Mouse (Mus musculus): ENCODE measurements around the gene Magi2.

Gene Magi2

GRCm38 (mm10) chr5:20362154-20362553 is 1135.3 kb downstream of the Magi2 start:
- DNase-seq (ENCODE audit: low spot score in 2 of 2): no peak

GRCm38 (mm10) chr5:20363216-20363615 is 1136.4 kb downstream of the Magi2 start:
- DNase-seq (ENCODE audit: low spot score in 2 of 2): no peak

- DNase-seq (ENCODE audit: low spot score in 2 of 2): no peak
Observed at GRCm38 (mm10) chr5:20373586-20373985, 1146.8 kb downstream of the Magi2 start.

GRCm38 (mm10) chr5:20378071-20378800 is 1151.4 kb downstream of the Magi2 start:
- no peak for DNase-seq (ENCODE audit: low spot score in 2 of 2)

GRCm38 (mm10) chr5:20404533-20404932 is 1177.7 kb downstream of the Magi2 start:
- DNase-seq (ENCODE audit: low spot score in 2 of 2): no peak

GRCm38 (mm10) chr5:20406626-20407025 is 1179.8 kb downstream of the Magi2 start:
- DNase-seq (ENCODE audit: low spot score in 2 of 2): no peak

GRCm38 (mm10) chr5:20415320-20415719 is 1188.5 kb downstream of the Magi2 start:
- no peak for DNase-seq (ENCODE audit: low spot score in 2 of 2)

GRCm38 (mm10) chr5:20417348-20417747 is 1190.5 kb downstream of the Magi2 start:
- DNase-seq (ENCODE audit: low spot score in 2 of 2): no peak

- DNase-seq (ENCODE audit: low spot score in 2 of 2): no peak
Observed at GRCm38 (mm10) chr5:20432148-20432813, 1205.4 kb downstream of the Magi2 start.

GRCm38 (mm10) chr5:20446471-20447174 is 1219.8 kb downstream of the Magi2 start:
- DNase-seq (ENCODE audit: low spot score in 2 of 2): no peak

- no peak for DNase-seq (ENCODE audit: low spot score in 2 of 2)
Observed at GRCm38 (mm10) chr5:20456106-20456505, 1229.3 kb downstream of the Magi2 start.

GRCm38 (mm10) chr5:20457742-20458510 is 1231.1 kb downstream of the Magi2 start:
- DNase-seq (ENCODE audit: low spot score in 2 of 2): no peak

- no peak for DNase-seq (ENCODE audit: low spot score in 2 of 2)
Observed at GRCm38 (mm10) chr5:20461709-20462108, 1234.9 kb downstream of the Magi2 start.

- DNase-seq (ENCODE audit: low spot score in 2 of 2): no peak
Observed at GRCm38 (mm10) chr5:20462376-20462775, 1235.5 kb downstream of the Magi2 start.

- DNase-seq (ENCODE audit: low spot score in 2 of 2): no peak
Observed at GRCm38 (mm10) chr5:20469721-20470120, 1242.9 kb downstream of the Magi2 start.

- peak; percentile 4 to 5 for DNase-seq (ENCODE audit: low spot score in 2 of 2)
Observed at GRCm38 (mm10) chr5:20470466-20470865, 1243.6 kb downstream of the Magi2 start.

- DNase-seq (ENCODE audit: low spot score in 2 of 2): no peak
Observed at GRCm38 (mm10) chr5:20484505-20484904, 1257.7 kb downstream of the Magi2 start.

- no peak for DNase-seq (ENCODE audit: low spot score in 2 of 2)
Observed at GRCm38 (mm10) chr5:20491911-20492310, 1265.1 kb downstream of the Magi2 start.

- DNase-seq (ENCODE audit: low spot score in 2 of 2): no peak
Observed at GRCm38 (mm10) chr5:20492679-20493078, 1265.8 kb downstream of the Magi2 start.

GRCm38 (mm10) chr5:20494010-20494409 is 1267.2 kb downstream of the Magi2 start:
- no peak for DNase-seq (ENCODE audit: low spot score in 2 of 2)

GRCm38 (mm10) chr5:20496924-20497323 is 1270.1 kb downstream of the Magi2 start:
- DNase-seq (ENCODE audit: low spot score in 2 of 2): no peak

- no peak for DNase-seq (ENCODE audit: low spot score in 2 of 2)
Observed at GRCm38 (mm10) chr5:20499031-20499600, 1272.3 kb downstream of the Magi2 start.
